Mouse (Mus musculus): Measurements from ENCODE around the gene Lhfpl2. TPM values are rescaled to one million over a fixed set of nuclear protein-coding genes. Genes with fewer than 3 reads are reported as not detected.

The Lhfpl2 gene
- polyA plus RNA-seq, 1 experiment from 2014 or later: 81.8 TPM

- ATAC-seq (ENCODE audit: low read depth) (no peak), DNase-seq (ENCODE audit: low spot score) (no peak)
- Histone ChIP-seq H3K9ac (ENCODE audit: low read depth, low read length) (no peak overlapping the region), H3K4me1 (ENCODE audit: control insufficient read depth, insufficient read depth, low read length) (peaks cover 8% of the 10 kb centered on the region; the same call in 1 of the 2 replicates), H3K27ac (replicated peaks; ENCODE audit: low read depth, low read length) (no peak overlapping the region), H3K27me3 (replicated peaks; ENCODE audit: control insufficient read depth, insufficient read depth, low read length) (no peaks in the 10 kb centered on the region), H3K4me3 (ENCODE audit: low read depth, low read length) (no peak overlapping the region), H3K4me2 (ENCODE audit: low read depth, low read length) (no peak overlapping the region), H3K36me3 (ENCODE audit: control insufficient read depth, insufficient read depth, low read length) (peaks cover 39% of the 10 kb centered on the region), H3K9me3 (ENCODE audit: control insufficient read depth, low read length) (peaks cover 6% of the 10 kb centered on the region)
- 97% methylated on average over 16 of the region's 16 CpGs for WGBS
Observed at GRCm38 (mm10) chr13:94207973-94208372, 150.4 kb downstream of the Lhfpl2 start.

- Histone ChIP-seq H3K4me1 (ENCODE audit: control insufficient read depth, insufficient read depth, low read length) (peaks cover 8% of the 10 kb centered on the region; the same call in 1 of the 2 replicates), H3K9me3 (ENCODE audit: control insufficient read depth, low read length) (peaks cover 6% of the 10 kb centered on the region), H3K9ac (ENCODE audit: low read depth, low read length) (no peak overlapping the region), H3K4me3 (ENCODE audit: low read depth, low read length) (no peak overlapping the region), H3K36me3 (ENCODE audit: control insufficient read depth, insufficient read depth, low read length) (peaks cover 34% of the 10 kb centered on the region), H3K27me3 (replicated peaks; ENCODE audit: control insufficient read depth, insufficient read depth, low read length) (no peaks in the 10 kb centered on the region), H3K4me2 (ENCODE audit: low read depth, low read length) (no peak overlapping the region), H3K27ac (replicated peaks; ENCODE audit: low read depth, low read length) (no peak overlapping the region)
- no peak for DNase-seq (ENCODE audit: low spot score)
- ATAC-seq (ENCODE audit: low read depth): no peak
Observed at GRCm38 (mm10) chr13:94208892-94209291, 151.3 kb downstream of the Lhfpl2 start.

GRCm38 (mm10) chr13:94211236-94212119, 153.9 kb downstream of the Lhfpl2 start:
- WGBS: 59% methylated on average over 5 of the region's 6 CpGs
- Histone ChIP-seq H3K27ac (replicated peaks; ENCODE audit: low read depth, low read length) (no peak overlapping the region), H3K4me2 (ENCODE audit: low read depth, low read length) (no peak overlapping the region), H3K4me1 (ENCODE audit: control insufficient read depth, insufficient read depth, low read length) (peaks cover 8% of the 10 kb centered on the region; the same call in 1 of the 2 replicates), H3K9me3 (ENCODE audit: control insufficient read depth, low read length) (peaks cover 6% of the 10 kb centered on the region), H3K9ac (ENCODE audit: low read depth, low read length) (no peak overlapping the region), H3K4me3 (ENCODE audit: low read depth, low read length) (no peak overlapping the region), H3K36me3 (ENCODE audit: control insufficient read depth, insufficient read depth, low read length) (peaks cover 33% of the 10 kb centered on the region), H3K27me3 (replicated peaks; ENCODE audit: control insufficient read depth, insufficient read depth, low read length) (no peaks in the 10 kb centered on the region)
- peak; percentile 53; the same call in 1 of the 2 replicates for ATAC-seq (ENCODE audit: low read depth)
- DNase-seq (ENCODE audit: low spot score): peak; percentile 72

GRCm38 (mm10) chr13:94212179-94212578, 154.6 kb downstream of the Lhfpl2 start:
- DNase-seq (ENCODE audit: low spot score): no peak
- H3K4me1 ChIP-seq (ENCODE audit: control insufficient read depth, insufficient read depth, low read length): peaks cover 8% of the 10 kb centered on the region; the same call in 1 of the 2 replicates
- H3K36me3 ChIP-seq (ENCODE audit: control insufficient read depth, insufficient read depth, low read length): peaks cover 33% of the 10 kb centered on the region
- WGBS: 91% methylated on average over 2 of the region's 2 CpGs
- peaks cover 6% of the 10 kb centered on the region for H3K9me3 ChIP-seq (ENCODE audit: control insufficient read depth, low read length)
- no peak overlapping the region for H3K4me2 ChIP-seq (ENCODE audit: low read depth, low read length)
- no peak overlapping the region for H3K4me3 ChIP-seq (ENCODE audit: low read depth, low read length)
- H3K27me3 ChIP-seq (replicated peaks; ENCODE audit: control insufficient read depth, insufficient read depth, low read length): no peaks in the 10 kb centered on the region
- H3K27ac ChIP-seq (replicated peaks; ENCODE audit: low read depth, low read length): no peak overlapping the region
- H3K9ac ChIP-seq (ENCODE audit: low read depth, low read length): no peak overlapping the region
- ATAC-seq (ENCODE audit: low read depth): no peak

- no peak overlapping the region for H3K4me2 ChIP-seq (ENCODE audit: low read depth, low read length)
- DNase-seq (ENCODE audit: low spot score): no peak
- peaks cover 8% of the 10 kb centered on the region; the same call in 1 of the 2 replicates for H3K4me1 ChIP-seq (ENCODE audit: control insufficient read depth, insufficient read depth, low read length)
- no peaks in the 10 kb centered on the region for H3K27me3 ChIP-seq (replicated peaks; ENCODE audit: control insufficient read depth, insufficient read depth, low read length)
- no peak for ATAC-seq (ENCODE audit: low read depth)
- no peak overlapping the region for H3K9ac ChIP-seq (ENCODE audit: low read depth, low read length)
- peaks cover 32% of the 10 kb centered on the region for H3K36me3 ChIP-seq (ENCODE audit: control insufficient read depth, insufficient read depth, low read length)
- no peak overlapping the region for H3K27ac ChIP-seq (replicated peaks; ENCODE audit: low read depth, low read length)
- H3K9me3 ChIP-seq (ENCODE audit: control insufficient read depth, low read length): peaks cover 6% of the 10 kb centered on the region
- WGBS: 92% methylated on average over 2 of the region's 2 CpGs
- H3K4me3 ChIP-seq (ENCODE audit: low read depth, low read length): no peak overlapping the region
Observed at GRCm38 (mm10) chr13:94212716-94213115, 155.1 kb downstream of the Lhfpl2 start.

- no peak for ATAC-seq (ENCODE audit: low read depth)
- Histone ChIP-seq H3K4me3 (ENCODE audit: low read depth, low read length) (no peak overlapping the region), H3K36me3 (ENCODE audit: control insufficient read depth, insufficient read depth, low read length) (peaks cover 28% of the 10 kb centered on the region), H3K9me3 (ENCODE audit: control insufficient read depth, low read length) (no peaks in the 10 kb centered on the region), H3K4me1 (ENCODE audit: control insufficient read depth, insufficient read depth, low read length) (no peaks in the 10 kb centered on the region), H3K27ac (replicated peaks; ENCODE audit: low read depth, low read length) (no peak overlapping the region), H3K9ac (ENCODE audit: low read depth, low read length) (no peak overlapping the region), H3K4me2 (ENCODE audit: low read depth, low read length) (no peak overlapping the region), H3K27me3 (replicated peaks; ENCODE audit: control insufficient read depth, insufficient read depth, low read length) (no peaks in the 10 kb centered on the region)
- no peak for DNase-seq (ENCODE audit: low spot score)
- 61% methylated on average over 14 of the region's 14 CpGs for WGBS
Observed at GRCm38 (mm10) chr13:94223609-94224008, 166.0 kb downstream of the Lhfpl2 start.

GRCm38 (mm10) chr13:94224717-94225705, 167.4 kb downstream of the Lhfpl2 start:
- Histone ChIP-seq H3K27ac (replicated peaks; ENCODE audit: low read depth, low read length) (no peak overlapping the region), H3K27me3 (replicated peaks; ENCODE audit: control insufficient read depth, insufficient read depth, low read length) (no peaks in the 10 kb centered on the region), H3K4me3 (ENCODE audit: low read depth, low read length) (no peak overlapping the region), H3K9ac (ENCODE audit: low read depth, low read length) (no peak overlapping the region), H3K4me2 (ENCODE audit: low read depth, low read length) (no peak overlapping the region), H3K36me3 (ENCODE audit: control insufficient read depth, insufficient read depth, low read length) (peaks cover 35% of the 10 kb centered on the region), H3K9me3 (ENCODE audit: control insufficient read depth, low read length) (no peaks in the 10 kb centered on the region), H3K4me1 (ENCODE audit: control insufficient read depth, insufficient read depth, low read length) (no peaks in the 10 kb centered on the region)
- ATAC-seq (ENCODE audit: low read depth): no peak
- no peak for DNase-seq (ENCODE audit: low spot score)
- WGBS: 94% methylated on average over 38 of the region's 38 CpGs

GRCm38 (mm10) chr13:94231871-94232270, 174.3 kb downstream of the Lhfpl2 start:
- Histone ChIP-seq H3K4me2 (ENCODE audit: low read depth, low read length) (no peak overlapping the region), H3K27me3 (replicated peaks; ENCODE audit: control insufficient read depth, insufficient read depth, low read length) (no peaks in the 10 kb centered on the region), H3K36me3 (ENCODE audit: control insufficient read depth, insufficient read depth, low read length) (peaks cover 27% of the 10 kb centered on the region; the same call in 1 of the 2 replicates), H3K9me3 (ENCODE audit: control insufficient read depth, low read length) (no peaks in the 10 kb centered on the region), H3K27ac (replicated peaks; ENCODE audit: low read depth, low read length) (no peak overlapping the region), H3K4me1 (ENCODE audit: control insufficient read depth, insufficient read depth, low read length) (no peaks in the 10 kb centered on the region), H3K4me3 (ENCODE audit: low read depth, low read length) (no peak overlapping the region), H3K9ac (ENCODE audit: low read depth, low read length) (no peak overlapping the region)
- ATAC-seq (ENCODE audit: low read depth): no peak
- DNase-seq (ENCODE audit: low spot score): no peak
- 89% methylated on average over 14 of the region's 14 CpGs for WGBS
